Mouse (Mus musculus) erythroblast, embryonic 14.5 days (primary cell): ENCODE data around the gene Hba-x.

Experiments
- GATA1 ChIP-seq: IDR thresholded peaks from 2 replicates; pipeline ENCODE4 v1.6.1; 2012; ENCODE audit warnings: low read length, inconsistent platforms, mixed read lengths
- TAL1 ChIP-seq: IDR thresholded peaks from 3 replicates; pipeline ENCODE4 v1.6.1; 2012; ENCODE audit warnings: low read length, inconsistent platforms, mixed read lengths

- TF ChIP-seq GATA1 (no peak), TAL1 (no peak)
Observed at GRCm38 (mm10) chr11:32266194-32266593, 10.0 kb upstream of the Hba-x start.
